Mouse (Mus musculus) testis, adult 2 months (tissue): ENCODE measurements around the gene Nupr1.

Experiments used
- CTCF ChIP-seq: fragments of 200-500 bp; IDR thresholded peaks from 2 replicates; pipeline ENCODE4 v1.5.1; 2012; ENCODE audit warnings: low read depth, mild to moderate bottlenecking, inconsistent platforms, low read length, moderate library complexity; ENCODE audit not compliant: control insufficient read depth, insufficient read depth, insufficient replicate concordance
- POLR2A ChIP-seq: fragments of 200-500 bp; IDR thresholded peaks from 2 replicates; pipeline ENCODE4 v1.6.1; 2012; ENCODE audit warnings: low read depth, mild to moderate bottlenecking, inconsistent platforms, low read length, moderate library complexity; ENCODE audit not compliant: control insufficient read depth

GRCm38 (mm10) chr7:126629915-126630314, 746 bp downstream of the Nupr1 start:
- TF ChIP-seq CTCF (no peak), POLR2A (no peak)
